Mouse (Mus musculus) CH12.LX (cell line): Measurements from ENCODE around the gene Kcnk7.

Experiments used
- CTCF ChIP-seq, 2 experiments: IDR thresholded peaks in 1 of 2; conservative IDR thresholded peaks in 1 of 2; 2 replicates each; pipeline ENCODE4 v1.5.1; 2011 to 2012; ENCODE audit warnings: low read depth in 2 of 2, low read length in 2 of 2, improper control_type of control experiment in 1 of 2, inconsistent platforms in 1 of 2, mild to moderate bottlenecking in 1 of 2, moderate library complexity in 1 of 2
- EP300 ChIP-seq: IDR thresholded peaks from 2 replicates; pipeline ENCODE4 v1.6.1; 2011; ENCODE audit warnings: low read length, improper control_type of control experiment
- JUND ChIP-seq: conservative IDR thresholded peaks from 2 replicates; pipeline ENCODE4 v1.6.1; 2011; ENCODE audit warnings: low read depth, low read length, improper control_type of control experiment
- TBP ChIP-seq: conservative IDR thresholded peaks from 2 replicates; pipeline ENCODE4 v1.6.1; 2011; ENCODE audit warnings: low read depth, low read length, improper control_type of control experiment
- ZNF384 ChIP-seq: IDR thresholded peaks from 2 replicates; pipeline ENCODE4 v1.6.1; 2012; ENCODE audit warnings: low read depth, low read length, improper control_type of control experiment, inconsistent platforms

- no peak for TF ChIP-seq CTCF (conservative IDR thresholded peaks at IDR 0.05 in 1 of 2, IDR thresholded peaks at IDR 0.05 in 1 of 2; ENCODE audit: low read depth in 2 of 2, low read length in 2 of 2)
- TF ChIP-seq TBP = no peak
- TF ChIP-seq JUND = no peak
- no peak for TF ChIP-seq ZNF384
- no peak for TF ChIP-seq EP300
Measured at GRCm38 (mm10) chr19:5741641-5742240, 37.6 kb downstream of the Kcnk7 start.
